Mouse (Mus musculus) MEL (cell line): ENCODE data around the gene Sphkap.

Source experiments
- CTCF ChIP-seq, 3 experiments: IDR thresholded peaks in 2 of 3; conservative IDR thresholded peaks in 1 of 3; 2 replicates each; pipeline ENCODE4 v1.5.1; 2011 to 2012; ENCODE audit warnings: low read length in 3 of 3, low read depth in 2 of 3, mild to moderate bottlenecking in 2 of 3, improper control_type of control experiment in 1 of 3, inconsistent platforms in 1 of 3, mixed read lengths in 1 of 3, moderate library complexity in 1 of 3; ENCODE audit not compliant: control insufficient read depth in 1 of 3, insufficient read depth in 1 of 3, poor library complexity in 1 of 3, severe bottlenecking in 1 of 3
- MXI1 ChIP-seq: IDR thresholded peaks from 2 replicates; pipeline ENCODE4 v1.6.1; 2011; ENCODE audit warnings: mild to moderate bottlenecking, low read depth, low read length, improper control_type of control experiment
- MYC ChIP-seq: IDR thresholded peaks from 2 replicates; pipeline ENCODE4 v1.6.1; 2011; ENCODE audit warnings: low read depth, mild to moderate bottlenecking, low read length, improper control_type of control experiment, moderate library complexity
- NRF1 ChIP-seq: IDR thresholded peaks from 2 replicates; pipeline ENCODE4 v1.6.1; 2014; ENCODE audit warnings: low read depth, mild to moderate bottlenecking, inconsistent platforms, low read length, improper control_type of control experiment, moderate library complexity; ENCODE audit not compliant: poor library complexity, insufficient read depth, severe bottlenecking
- SMC3 ChIP-seq: IDR thresholded peaks from 2 replicates; pipeline ENCODE4 v1.6.1; 2011; ENCODE audit warnings: low read depth, low read length, improper control_type of control experiment

- TF ChIP-seq MYC, result no peak
- TF ChIP-seq CTCF (IDR thresholded peaks at IDR 0.05 in 2 of 3, conservative IDR thresholded peaks at IDR 0.05 in 1 of 3; ENCODE audit: control insufficient read depth in 1 of 3, insufficient read depth in 1 of 3, low read depth in 2 of 3, low read length in 3 of 3, poor library complexity in 1 of 3, severe bottlenecking in 1 of 3), result no peak
- TF ChIP-seq MXI1, result no peak
- no peak for TF ChIP-seq SMC3
- no peak for TF ChIP-seq NRF1
Measured at GRCm38 (mm10) chr1:83251746-83252145, 156.3 kb downstream of the Sphkap start.
